Mouse (Mus musculus): ENCODE results near the gene Rps3a1. TPM values are rescaled to one million over a fixed set of nuclear protein-coding genes. Genes with fewer than 3 reads are reported as not detected.
"Not testable (repeated sequence)": the region's sequence is repeated elsewhere in the genome, so short reads cannot be mapped to it uniquely, and the experiment has no call there.

Rps3a1 gene
- total RNA-seq, 2 experiments from 2014 or later = 2,275 to 3,773 TPM

- no peak for ATAC-seq (ENCODE audit: poor library complexity, severe bottlenecking)
Observed at GRCm38 (mm10) chr3:86116951-86117350, 25.6 kb downstream of the Rps3a1 start.

- ATAC-seq (ENCODE audit: poor library complexity, severe bottlenecking) = no peak
Observed at GRCm38 (mm10) chr3:86114659-86115338, 27.7 kb downstream of the Rps3a1 start.

DNA sequence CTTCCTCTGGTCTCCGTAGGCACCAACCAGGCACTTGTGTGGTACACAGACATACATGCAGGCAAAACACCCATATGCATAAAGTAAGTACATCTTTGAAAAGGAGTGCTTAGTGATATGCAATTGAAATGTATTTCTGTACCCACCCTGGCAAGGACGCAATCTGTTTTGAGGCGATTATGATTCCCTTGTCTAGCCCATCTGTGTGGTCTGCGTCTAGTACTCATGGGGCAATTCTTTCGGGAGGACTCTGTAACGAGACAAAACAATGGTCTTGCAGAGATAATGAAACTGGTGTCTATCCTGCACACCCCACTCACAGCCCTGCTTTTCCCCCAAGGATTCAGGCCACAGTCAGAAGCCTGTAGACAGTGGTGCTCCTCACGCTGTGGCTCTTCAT, 29.7 kb downstream of the Rps3a1 start:
- ATAC-seq (ENCODE audit: poor library complexity, severe bottlenecking) = no peak

DNA sequence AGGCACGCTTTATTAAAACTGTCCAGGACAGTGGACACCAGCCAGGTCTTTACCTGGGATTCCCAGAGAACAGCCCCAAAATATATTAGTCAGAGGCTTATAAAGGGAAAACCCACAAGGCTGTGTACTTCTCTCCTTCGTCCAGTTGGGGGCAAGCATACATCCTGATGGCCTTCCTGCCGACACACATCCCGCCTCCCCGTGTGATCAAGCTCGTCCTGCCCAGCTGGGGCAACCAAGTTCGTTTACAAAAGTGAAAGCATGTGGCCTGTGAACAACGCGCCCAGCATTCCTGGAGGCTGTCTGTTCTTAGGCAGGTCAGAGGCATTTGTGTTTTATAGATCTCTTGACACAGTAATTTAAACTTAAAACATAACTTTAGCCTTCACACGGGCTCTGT, 32.4 kb downstream of the Rps3a1 start:
- peak; percentile 98 for ATAC-seq (ENCODE audit: poor library complexity, severe bottlenecking)

GRCm38 (mm10) chr3:86109099-86109498, 33.4 kb downstream of the Rps3a1 start:
- no peak for ATAC-seq (ENCODE audit: poor library complexity, severe bottlenecking)

DNA sequence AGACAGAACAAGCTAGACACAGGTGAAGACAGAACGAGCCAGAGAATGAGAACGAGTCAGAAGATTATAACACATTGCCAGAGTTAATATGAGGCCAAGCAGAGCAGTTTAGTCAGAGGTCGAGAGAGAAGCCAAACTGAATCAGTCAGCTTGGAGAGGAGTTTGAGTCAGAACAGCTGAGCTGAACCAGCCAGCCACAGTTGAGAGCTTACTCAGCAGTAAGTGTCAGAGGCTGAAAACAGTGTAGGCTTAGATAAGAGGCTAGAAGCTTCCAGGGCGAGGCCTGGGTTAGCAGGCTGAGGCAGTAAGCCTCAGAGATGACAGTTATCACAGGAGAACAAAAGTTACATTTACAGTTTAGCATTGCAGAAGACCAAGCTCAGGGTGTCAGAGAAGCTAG, 33.9 kb downstream of the Rps3a1 start:
- ATAC-seq (ENCODE audit: poor library complexity, severe bottlenecking) = 0 out of 2 replicates have a peak, but pooled peaks have one; percentile 23

- ATAC-seq (ENCODE audit: poor library complexity, severe bottlenecking) = no peak
Observed at GRCm38 (mm10) chr3:86107637-86108539, 34.6 kb downstream of the Rps3a1 start.

- ATAC-seq (ENCODE audit: poor library complexity, severe bottlenecking) = no peak
Observed at GRCm38 (mm10) chr3:86106086-86106632, 36.3 kb downstream of the Rps3a1 start.

- ATAC-seq (ENCODE audit: poor library complexity, severe bottlenecking) = no peak
Observed at GRCm38 (mm10) chr3:86104909-86105308, 37.6 kb downstream of the Rps3a1 start.

GRCm38 (mm10) chr3:86104433-86104832, 38.1 kb downstream of the Rps3a1 start:
- ATAC-seq (ENCODE audit: poor library complexity, severe bottlenecking) = not testable (repeated sequence)

DNA sequence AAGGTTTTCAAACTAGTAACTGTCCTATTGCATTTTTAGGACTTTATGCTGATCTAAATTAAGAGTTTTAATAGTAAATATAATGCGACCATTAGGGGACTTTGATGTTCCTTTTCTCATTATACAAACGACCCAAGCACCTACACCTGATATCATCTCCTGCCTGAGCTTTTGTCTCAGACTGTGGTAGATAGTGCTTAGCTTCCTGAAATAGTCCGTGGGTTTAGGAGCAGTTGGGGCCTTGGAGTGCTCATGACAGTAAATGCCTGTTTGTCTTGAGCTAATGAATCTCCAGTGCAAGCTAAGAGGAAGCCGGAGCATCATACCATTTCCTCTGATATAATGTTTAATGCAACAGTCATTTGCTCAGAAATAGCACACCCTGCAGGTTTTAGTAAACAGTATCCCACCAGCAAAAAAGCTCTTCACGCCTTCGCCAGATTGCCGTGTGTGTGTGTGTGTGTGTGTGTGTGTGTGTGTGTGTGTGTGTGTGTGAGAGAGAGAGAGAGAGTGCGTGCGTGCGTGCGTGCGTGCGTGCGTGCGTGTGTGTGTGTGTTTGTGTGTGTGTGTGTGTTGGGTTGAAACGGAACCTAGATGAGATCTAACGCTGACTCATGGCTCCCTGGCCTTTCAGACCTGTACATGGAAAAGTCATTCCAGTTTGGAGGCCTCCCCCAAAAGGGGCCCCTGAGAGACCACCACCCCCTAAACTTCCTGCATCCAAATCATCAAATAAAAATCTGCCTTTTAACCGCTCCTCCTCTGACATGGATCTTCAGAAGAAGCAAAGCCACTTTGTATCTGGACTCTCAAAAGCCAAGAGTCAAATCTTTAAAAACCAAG, 38.8 kb downstream of the Rps3a1 start:
- peak; percentile 65 for ATAC-seq (ENCODE audit: poor library complexity, severe bottlenecking)

- ATAC-seq (ENCODE audit: poor library complexity, severe bottlenecking) = no peak
Observed at GRCm38 (mm10) chr3:86101956-86102355, 40.5 kb downstream of the Rps3a1 start.

GRCm38 (mm10) chr3:86093907-86094306, 48.6 kb downstream of the Rps3a1 start:
- ATAC-seq (ENCODE audit: poor library complexity, severe bottlenecking) = no peak

DNA sequence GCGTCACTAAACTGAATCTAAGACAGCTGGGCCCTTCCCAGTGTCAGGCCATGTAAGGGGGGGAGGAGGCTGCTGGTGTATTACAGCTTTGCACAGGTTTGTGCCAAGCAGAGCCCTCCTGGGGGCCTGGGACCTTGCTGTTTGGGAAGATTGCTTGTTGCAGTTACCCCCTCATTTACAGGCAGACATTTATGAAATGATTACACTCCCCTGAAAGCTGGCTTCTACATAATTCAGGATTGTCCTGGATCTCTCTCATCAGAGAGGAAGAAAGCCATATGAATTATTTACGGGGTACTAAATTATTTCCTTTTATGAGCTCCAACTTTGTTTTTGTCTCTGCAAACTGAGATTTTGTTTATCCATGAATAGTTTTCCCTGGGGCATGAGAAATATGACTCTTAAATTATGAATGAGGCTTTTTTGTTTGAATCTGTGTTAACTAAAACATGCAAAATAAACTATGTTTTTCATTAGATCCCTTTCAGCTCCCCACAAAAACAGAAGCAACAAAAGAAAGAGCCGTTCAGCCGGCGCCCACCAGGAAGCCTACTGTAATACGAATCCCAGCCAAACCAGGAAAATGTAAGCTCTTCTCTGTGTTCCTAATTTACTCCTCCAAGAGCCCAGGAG, 49.2 kb downstream of the Rps3a1 start:
- no peak for ATAC-seq (ENCODE audit: poor library complexity, severe bottlenecking)

Other genes starting within 250 kb of the Rps3a1 start
- gene Sh3d19, start 171.6 kb downstream of the Rps3a1 start, total RNA-seq (2015) = 0.59 and 0.80 TPM in 2 replicates
- 1.1 TPM in 2 replicates for gene Sh3d19, start 171.6 kb downstream of the Rps3a1 start, total RNA-seq (2017)
- gene Prss48, start 140.2 kb downstream of the Rps3a1 start, total RNA-seq (2015) = not detected in 2 replicates
- not detected in 2 replicates for gene Prss48, start 140.2 kb downstream of the Rps3a1 start, total RNA-seq (2017)
- 7.5 and 9.3 TPM in 2 replicates for gene Lrba, start 82.0 kb upstream of the Rps3a1 start, total RNA-seq (2015)
- gene Lrba, start 82.0 kb upstream of the Rps3a1 start, total RNA-seq (2017) = 13.4 and 19.1 TPM in 2 replicates